Mouse (Mus musculus) kidney, adult 9 months (tissue): ENCODE data around the gene Hoxa10.

Source experiments
- DNase-seq: peaks from one replicate; pipeline ENCODE4 v3.0.0; 2022

Gene Hoxa10

GRCm38 (mm10) chr6:52217459-52217768 is 23.2 kb downstream of the Hoxa10 start:
- DNase-seq: peak; percentile 96

DNA sequence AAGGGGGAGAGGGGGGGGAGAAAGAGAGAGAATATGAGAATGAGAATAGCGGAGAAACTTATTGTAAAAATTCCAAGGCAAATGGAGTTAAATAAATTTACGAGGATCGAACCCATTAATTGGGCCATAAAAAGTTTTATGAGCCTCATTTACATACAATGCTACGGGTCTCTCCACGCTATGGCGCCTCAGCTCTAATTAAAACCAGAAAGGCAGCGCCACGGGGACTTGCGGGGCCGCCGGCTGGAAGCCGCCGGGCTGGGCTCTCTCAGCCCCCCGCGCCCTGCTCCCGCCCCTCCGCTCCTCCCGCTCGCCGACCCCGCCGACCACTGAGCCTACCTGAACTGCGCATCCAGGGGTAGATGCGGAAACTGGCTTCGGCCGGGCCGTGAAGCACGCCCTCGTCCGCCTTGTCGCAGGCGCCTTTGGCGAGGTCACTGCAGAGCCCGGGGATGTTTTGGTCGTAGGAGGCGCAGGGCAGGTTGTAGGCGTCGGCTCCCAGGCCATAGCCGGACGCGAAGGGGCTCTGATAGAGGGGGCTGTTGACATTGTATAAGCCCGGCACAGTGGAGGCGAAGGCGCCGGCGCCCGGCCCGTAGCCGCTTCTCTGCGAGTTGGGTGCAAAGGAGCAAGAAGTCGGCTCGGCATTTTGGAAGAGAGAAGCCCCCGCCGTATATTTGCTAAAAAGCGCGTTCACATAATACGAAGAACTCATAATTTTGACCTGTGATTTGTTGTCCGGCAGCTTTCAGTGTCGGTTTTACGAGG is 23.8 kb downstream of the Hoxa10 start:
- no peak for DNase-seq

DNA sequence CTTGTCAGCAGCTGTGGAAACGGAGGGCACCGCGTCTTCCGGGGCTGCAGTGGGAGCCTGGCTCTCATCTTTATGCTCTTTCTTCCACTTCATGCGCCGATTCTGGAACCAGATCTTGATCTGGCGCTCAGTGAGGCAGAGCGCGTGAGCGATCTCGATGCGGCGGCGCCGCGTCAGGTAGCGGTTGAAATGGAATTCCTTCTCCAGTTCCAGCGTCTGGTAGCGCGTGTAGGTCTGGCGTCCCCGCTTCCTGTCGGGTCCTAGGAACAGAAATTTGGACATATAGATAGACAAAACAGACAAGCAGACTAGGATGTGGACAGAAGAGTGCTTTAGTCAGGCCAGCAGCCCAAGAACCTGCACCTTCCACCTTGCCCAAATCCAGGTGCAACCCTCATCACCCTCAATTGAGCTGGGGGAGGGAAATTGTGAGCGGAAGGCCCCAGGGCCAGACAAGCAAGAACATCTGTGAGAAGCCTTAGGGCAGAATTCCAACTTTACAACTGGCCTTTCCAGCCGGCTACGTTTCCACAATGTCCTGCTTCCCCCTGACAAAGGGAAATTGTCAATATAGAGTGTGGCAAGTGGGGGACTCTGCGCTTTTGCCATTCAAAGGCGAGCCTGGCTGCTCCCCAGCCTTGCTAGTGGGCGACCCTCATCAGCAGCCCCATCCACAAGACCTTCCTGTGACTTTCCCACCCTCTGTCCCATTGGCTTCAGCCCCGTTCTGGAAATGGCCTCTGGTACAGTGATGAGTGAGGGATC is 24.7 kb downstream of the Hoxa10 start:
- peak; percentile 52 for DNase-seq

DNA sequence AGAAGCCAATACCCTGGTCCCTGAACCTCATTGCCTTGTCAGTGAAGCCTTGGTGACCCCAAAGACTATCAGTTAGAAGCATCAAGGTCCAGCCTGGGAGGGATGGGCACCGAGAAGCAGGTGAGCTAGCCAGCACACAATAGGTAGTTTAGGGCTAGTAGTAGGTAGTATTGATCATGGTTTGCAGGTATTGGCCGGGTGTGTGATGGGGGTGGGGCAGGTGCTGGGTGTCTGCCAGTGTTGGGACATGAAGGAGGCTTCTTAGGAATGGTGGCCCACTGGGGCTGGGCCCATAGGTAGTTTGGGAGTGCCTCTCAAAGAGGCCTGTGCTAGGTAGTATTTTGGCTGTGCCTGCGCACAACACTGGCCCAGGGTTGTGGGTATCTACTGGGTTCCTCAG is 25.6 kb downstream of the Hoxa10 start:
- DNase-seq: peak; percentile 31

DNA sequence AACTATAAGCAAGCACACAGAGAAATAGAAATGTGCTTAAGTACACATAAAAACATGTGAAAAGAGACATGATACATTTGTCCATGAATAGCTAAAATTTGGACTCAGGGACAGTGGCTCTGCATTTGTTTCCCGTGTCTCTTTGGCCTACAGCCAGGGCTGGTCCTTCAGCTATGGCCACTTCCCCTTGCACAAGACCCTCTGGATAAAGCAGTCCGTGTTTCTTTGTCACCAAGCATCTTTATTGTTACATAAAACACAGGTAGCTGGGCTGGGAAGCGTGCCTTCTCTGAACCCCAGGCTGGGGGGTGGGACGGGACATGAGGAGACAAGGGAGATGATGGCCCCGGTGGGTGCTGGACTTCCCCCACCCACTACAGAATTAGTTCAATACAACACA is 26.4 kb downstream of the Hoxa10 start:
- DNase-seq: peak; percentile 36

- peak; percentile 92 for DNase-seq
Observed at GRCm38 (mm10) chr6:52213119-52213986, 27.3 kb downstream of the Hoxa10 start, which contains the start of the genes Hoxa3 and Gm28308. Gene Hoxa3 (minus strand): TSS chr6:52213336. Gene Gm28308 (minus strand): TSS chr6:52213339.

DNA sequence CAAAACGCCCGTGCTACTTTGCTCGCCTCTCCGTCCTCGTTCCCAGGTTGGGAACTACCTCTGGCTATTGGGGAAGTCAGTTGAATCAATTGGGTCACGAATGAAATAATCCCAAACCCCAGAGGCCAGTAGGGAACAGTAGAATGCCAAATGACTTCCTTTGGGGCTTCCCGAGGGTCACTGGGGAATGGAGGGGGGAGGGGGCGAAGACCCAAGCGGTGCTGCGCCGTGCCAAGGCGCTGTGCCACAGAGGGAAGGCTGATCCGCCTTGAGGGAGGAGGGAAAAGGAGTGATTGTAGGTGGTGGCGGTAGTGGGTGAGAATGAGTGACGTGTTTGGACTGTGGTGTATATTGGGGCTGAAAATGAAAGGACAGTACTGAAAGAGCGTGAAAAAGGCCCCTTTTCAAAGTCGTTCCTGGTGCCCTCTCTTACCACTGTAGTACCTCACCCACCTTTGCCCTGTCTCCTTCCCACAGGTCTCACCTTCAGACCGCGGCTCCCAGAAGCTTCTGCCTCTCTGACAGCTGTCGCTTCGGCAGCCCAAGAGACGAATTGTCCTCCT is 28.0 kb downstream of the Hoxa10 start:
- peak; percentile 86 for DNase-seq

DNA sequence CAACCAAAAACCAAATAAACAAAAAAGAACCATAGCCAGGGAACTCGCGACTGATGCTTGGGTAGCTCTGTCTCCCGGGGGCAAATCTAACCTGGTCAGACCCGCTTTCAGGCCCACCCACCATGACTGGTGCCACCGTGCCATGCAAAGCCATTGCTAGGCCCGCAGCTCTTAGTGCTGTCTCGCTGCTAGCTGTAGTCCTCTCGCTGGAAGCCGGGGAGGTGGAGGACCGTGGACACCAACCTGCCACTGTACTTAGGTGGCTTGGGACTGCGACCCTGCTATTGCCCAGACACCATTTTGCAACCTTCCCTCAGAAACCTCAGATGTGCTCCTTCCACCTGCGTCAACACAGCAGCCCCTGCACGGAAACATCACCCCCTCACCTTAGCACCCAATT is 28.7 kb downstream of the Hoxa10 start:
- no peak for DNase-seq

GRCm38 (mm10) chr6:52211170-52211935 is 29.3 kb downstream of the Hoxa10 start:
- peak; percentile 89 for DNase-seq

GRCm38 (mm10) chr6:52209685-52210046 is 31.0 kb downstream of the Hoxa10 start:
- DNase-seq: peak; percentile 37

DNA sequence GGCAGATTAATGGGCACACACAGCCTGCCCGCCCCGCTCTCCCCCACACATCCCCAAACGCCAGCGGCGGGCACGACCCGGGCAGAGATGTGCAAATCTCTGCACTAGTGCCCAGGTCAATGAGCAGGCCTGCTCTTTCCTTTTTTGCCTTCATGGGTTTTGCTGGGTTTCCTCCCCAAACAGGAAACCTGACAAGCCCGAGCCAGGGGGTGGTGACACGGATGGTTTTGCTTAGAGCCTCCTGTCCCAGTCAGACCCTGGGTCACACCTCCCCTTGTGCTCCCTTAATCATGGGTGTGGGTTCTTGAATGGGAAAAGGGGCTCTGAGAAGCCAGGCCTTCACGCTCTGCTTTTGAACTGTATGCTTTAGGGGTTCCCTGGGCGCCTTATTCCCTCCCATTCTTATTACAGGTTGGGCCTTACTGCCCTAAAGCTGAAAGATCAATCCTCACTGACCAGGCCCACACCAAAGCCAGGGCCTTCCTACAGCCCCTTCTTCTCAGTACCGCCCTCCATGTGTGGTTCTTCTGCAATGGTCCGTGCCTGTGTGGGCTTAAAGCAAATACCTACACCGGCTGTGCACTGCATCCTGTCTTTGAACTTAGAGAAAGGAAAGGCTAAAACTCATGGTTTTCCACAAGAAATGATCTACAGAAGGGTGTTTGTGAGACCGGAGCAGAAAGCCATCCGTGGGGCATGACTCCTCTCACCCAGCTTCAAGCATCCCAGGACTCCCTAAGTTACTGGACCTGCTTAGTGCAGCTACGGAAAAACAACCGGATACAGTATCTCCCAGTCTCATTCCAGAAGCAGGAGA is 31.6 kb downstream of the Hoxa10 start:
- no peak for DNase-seq

DNA sequence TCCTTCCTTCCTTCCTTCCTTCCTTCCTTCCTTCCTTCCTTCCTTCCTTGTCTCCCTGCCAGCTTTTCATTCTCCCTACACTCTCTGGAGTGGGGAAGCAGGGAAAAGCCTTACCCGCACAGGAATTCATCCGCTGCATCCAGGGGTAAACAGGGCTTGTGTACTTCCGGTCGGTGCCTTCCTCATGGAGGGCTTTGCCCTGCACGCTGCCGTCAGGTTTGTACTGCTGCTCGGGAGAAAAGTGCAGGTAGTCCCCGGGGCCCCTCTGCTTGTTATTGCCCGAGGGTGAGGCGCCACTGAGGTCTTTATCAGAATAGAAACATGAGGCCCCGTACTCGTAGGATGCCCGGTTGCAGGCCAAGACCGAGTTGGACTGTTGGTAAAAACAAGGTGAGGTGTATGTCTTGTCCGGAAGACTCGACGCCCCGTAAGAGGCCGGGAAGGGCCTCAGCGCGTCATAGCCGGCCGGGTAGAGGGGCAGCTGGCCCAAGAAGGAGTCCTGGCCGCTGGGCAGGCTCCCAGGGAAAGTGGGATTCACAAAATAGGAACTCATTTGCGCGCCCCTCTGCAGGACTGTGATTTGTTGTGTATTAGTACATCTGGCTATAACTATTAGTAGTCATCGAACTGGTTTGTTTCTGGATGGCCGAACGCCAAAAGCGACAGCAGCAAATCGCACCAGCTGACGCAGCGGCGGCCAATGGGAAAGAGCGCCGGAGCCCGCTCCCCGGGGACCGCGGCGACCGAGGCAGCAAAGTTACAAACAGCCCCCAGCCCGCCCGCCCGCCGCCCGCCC is 32.4 kb downstream of the Hoxa10 start, which contains the start of gene Hoxa6:
Hoxa6 (minus strand) TSS at position 651 of the 796 bp plus-strand sequence.
- peak; percentile 72 for DNase-seq

- no peak for DNase-seq
Observed at GRCm38 (mm10) chr6:52207684-52207976, 33.0 kb downstream of the Hoxa10 start.

DNA sequence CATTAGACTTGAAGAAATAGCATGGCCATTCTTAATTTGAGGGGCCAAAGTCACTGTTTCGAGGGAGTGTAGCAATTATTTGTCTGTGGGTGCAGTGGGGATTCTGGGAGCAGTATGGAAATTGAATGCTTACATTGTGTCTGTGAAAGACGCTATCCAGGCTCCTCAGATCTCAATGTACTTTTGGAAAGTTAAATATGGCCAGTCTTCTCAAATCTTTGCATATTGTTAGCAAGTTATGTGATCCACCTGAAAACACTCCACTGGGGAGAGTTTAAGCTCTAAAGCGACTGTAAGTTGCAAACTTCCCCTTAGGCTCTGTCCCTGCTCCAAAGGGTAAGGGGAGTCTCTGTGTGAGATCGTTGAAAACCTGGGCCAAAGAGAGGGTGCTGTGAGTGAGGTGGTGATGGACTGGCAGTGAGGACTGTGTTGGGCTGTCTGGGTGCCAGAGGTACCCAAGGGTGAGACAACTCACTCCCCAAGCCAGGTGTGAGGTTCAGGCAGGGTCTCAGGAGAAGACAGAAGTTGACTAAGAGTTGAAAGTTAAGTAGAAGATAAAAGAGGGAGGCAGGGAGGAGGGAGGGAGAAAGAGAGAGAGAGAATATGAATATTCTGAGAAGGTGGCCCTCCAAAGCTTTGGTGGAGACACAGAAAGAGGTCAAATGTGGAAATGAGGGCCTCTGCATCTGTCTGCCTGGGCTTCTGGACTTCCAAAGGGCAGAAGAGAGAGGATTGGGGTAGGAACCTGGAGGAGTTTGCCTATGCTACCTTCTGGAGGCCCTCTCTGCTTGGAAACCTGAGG is 33.6 kb downstream of the Hoxa10 start:
- no peak for DNase-seq

DNA sequence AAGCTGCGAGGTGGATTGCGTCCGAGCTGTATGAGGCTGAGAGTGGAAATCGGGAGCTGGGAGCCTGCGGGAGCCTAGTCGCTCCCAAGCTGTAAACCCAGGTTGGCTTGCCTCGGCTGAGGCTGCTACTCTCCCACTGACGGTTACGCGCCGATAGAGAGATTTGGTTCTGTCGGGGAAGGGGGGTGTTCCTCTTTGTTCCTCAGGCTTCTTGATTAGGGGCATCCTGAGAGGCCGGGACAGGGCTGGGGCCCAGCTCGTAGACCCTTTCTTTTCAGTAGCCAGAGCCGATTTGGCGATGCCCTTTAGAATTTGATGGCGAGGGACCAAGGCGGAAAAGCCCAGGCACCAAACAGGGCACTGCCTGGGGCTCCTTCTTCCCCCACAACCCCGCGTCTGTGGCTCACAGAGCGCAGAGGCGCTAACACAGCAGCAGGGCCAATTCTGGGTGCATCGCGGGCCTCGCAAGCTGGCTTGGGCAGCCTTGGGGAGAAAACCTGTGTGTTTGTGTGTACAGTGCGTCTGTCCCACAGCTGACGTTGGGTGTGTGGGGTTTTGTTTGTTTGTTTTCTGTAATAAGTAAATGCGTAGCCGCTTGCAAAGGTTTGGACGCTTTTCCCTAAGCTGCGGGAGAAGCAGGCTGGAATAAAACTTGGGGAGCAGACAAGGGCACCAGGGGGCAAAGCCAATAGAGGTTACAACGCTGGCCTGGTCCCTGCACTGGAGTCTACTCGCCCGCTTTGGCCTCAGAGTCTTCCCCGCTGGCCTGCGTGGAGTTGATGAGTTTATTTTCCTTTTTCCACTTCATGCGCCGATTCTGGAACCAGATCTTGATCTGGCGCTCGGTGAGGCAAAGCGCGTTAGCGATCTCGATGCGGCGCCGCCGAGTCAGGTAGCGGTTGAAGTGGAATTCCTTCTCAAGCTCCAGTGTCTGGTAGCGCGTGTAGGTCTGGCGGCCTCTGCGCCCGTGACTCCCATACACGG is 34.7 kb downstream of the Hoxa10 start:
- peak; percentile 22 for DNase-seq

DNA sequence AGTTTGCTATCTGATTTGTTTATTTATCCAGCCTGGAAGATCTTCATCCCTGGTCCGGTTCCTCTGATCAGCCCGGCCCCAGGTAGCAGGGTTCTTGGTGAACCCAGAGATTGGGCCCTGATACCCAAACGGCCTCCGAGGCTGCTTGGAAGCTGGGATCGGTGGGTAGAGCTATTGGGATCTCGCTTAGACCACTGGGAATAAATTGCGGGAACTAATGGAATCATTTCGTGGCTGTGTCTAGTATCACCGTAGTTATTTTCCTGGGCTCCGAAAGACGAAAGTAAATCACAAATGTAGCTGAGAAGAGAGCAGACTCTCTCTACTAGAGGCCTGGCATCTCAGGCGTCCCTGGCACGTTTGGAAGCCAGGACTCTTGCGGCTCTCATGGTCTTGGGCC is 35.4 kb downstream of the Hoxa10 start:
- no peak for DNase-seq

DNA sequence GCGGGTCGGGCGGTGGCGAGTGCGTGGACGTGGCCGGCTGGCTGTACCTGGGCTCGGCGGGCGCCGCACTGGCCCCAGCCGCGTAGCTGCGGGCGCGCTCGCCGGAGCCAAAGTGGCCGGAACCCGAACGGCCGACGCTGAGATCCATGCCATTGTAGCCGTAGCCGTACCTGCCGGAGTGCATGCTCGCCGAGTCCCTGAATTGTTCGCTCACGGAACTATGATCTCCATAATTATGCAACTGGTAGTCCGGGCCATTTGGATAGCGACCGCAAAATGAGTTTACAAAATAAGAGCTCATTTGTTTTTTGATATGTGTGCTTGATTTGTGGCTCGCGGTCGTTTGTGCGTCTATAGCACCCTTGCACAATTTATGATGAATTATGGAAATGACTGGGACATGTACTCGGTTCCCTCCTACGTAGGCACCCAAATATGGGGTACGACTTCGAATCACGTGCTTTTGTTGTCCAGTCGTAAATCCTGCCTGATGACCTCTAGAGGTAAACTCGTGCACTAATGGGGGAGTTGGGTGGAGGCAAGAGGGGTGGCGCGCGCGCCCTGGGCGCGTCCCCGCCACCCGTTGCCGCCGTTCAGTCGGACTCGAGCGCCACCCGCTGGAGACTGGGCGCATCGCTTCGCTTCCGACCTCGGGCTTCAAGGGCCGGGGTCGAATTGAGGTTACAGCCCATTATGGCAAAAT is 36.5 kb downstream of the Hoxa10 start, which contains the start of gene Hoxa5:
Hoxa5 (minus strand) TSS at position 538 of the 703 bp plus-strand sequence.
- DNase-seq: peak; percentile 96
